Mouse (Mus musculus) liver, embryonic 11.5 days (tissue): ENCODE measurements around the gene Nav1. TPM values are rescaled to one million over a fixed set of nuclear protein-coding genes. Genes with fewer than 3 reads are reported as not detected.

Experiments
- ATAC-seq: fragments of 200-750 bp; cut with Nextera tagmentation; replicated peaks from 2 replicates; pipeline ENCODE4 v1.8.0; 2017; ENCODE audit warnings: moderate number of reproducible peaks, mild to moderate bottlenecking, moderate TSS enrichment, moderate library complexity; ENCODE audit not compliant: low FRiP score
- DNase-seq: peaks from one replicate; pipeline ENCODE4 v3.0.0-alpha.2; 2017; ENCODE audit warnings: low spot score
- H3K27ac ChIP-seq: fragments of 300-500 bp; sonication (generic); 2 replicates; pipeline ENCODE4 v1.5.1; 2014; ENCODE audit warnings: mild to moderate bottlenecking, low read depth, low read length, control low read depth
- H3K27me3 ChIP-seq: fragments of 300-500 bp; sonication (generic); replicated peaks from 2 replicates; pipeline ENCODE4 v1.6.1; 2014; ENCODE audit warnings: low read length, mixed read lengths; ENCODE audit not compliant: control insufficient read depth, insufficient read depth
- H3K36me3 ChIP-seq: fragments of 300-500 bp; sonication (generic); 2 replicates; pipeline ENCODE4 v1.6.1; 2014; ENCODE audit warnings: mild to moderate bottlenecking, low read length, moderate library complexity, mixed read lengths; ENCODE audit not compliant: control insufficient read depth, insufficient read depth
- H3K4me1 ChIP-seq: fragments of 300-500 bp; sonication (generic); replicated peaks from 2 replicates; pipeline ENCODE4 v1.6.1; 2014; ENCODE audit warnings: low read length, mixed read lengths; ENCODE audit not compliant: control insufficient read depth, insufficient read depth
- H3K4me2 ChIP-seq: fragments of 300-500 bp; sonication (generic); 2 replicates; pipeline ENCODE4 v1.6.1; 2014; ENCODE audit warnings: mild to moderate bottlenecking, control low read depth, moderate library complexity
- H3K4me3 ChIP-seq: fragments of 300-500 bp; sonication (generic); 2 replicates; pipeline ENCODE4 v1.5.1; 2014; ENCODE audit warnings: low read depth, low read length, control low read depth
- H3K9ac ChIP-seq: fragments of 300-500 bp; sonication (generic); 2 replicates; pipeline ENCODE4 v1.6.1; 2014; ENCODE audit warnings: low read depth, low read length, control low read depth
- H3K9me3 ChIP-seq: fragments of 300-500 bp; sonication (generic); 2 replicates; pipeline ENCODE4 v1.6.1; 2016; ENCODE audit warnings: low read length, inconsistent platforms, mixed read lengths; ENCODE audit not compliant: control insufficient read depth
- WGBS: fragments of 180-500 bp; shearing (Covaris S2); extraction: QIAGEN DNeasy Blood & Tissue Kit; methylation state at CpG from one replicate; pipeline ENCODE4 v1.1.7; 2014; 5-methylcytosine and 5-hydroxymethylcytosine counted together
- polyA plus RNA-seq: library from polyadenylated mRNA; unstranded; fragments of >200 nt; fragmentation: Nextera tagmentation; extraction: Ambion mirVana; gene quantifications from 2 replicates; pipeline ENCODE4 v1.2.1, GENCODE M21; 2014

Nav1 gene
- polyA plus RNA-seq, 1 experiment from 2014 or later, result 8.9 TPM

GRCm38 (mm10) chr1:135624646-135625045 is 17.6 kb upstream of the Nav1 start:
- peaks cover 4% of the 10 kb centered on the region; the same call in 1 of the 2 replicates for H3K4me1 ChIP-seq
- H3K27me3 ChIP-seq, result no peaks in the 10 kb centered on the region
- 73% methylated on average over 5 of the region's 5 CpGs for WGBS
- no peak overlapping the region for H3K27ac ChIP-seq
- H3K9me3 ChIP-seq, result no peaks in the 10 kb centered on the region
- H3K36me3 ChIP-seq, result no peaks in the 10 kb centered on the region
- ATAC-seq (no peak), DNase-seq (no peak)
- H3K9ac ChIP-seq, result no peak overlapping the region
- H3K4me2 ChIP-seq, result no peak overlapping the region
- H3K4me3 ChIP-seq, result no peak overlapping the region

- 77% methylated on average over 5 of the region's 5 CpGs for WGBS
- H3K4me2 ChIP-seq, result no peak overlapping the region
These were observed 16.0 kb upstream of the Nav1 start for GRCm38 (mm10) chr1:135623136-135623535.

GRCm38 (mm10) chr1:135621307-135621706 is 14.2 kb upstream of the Nav1 start:
- ATAC-seq, result no peak
- Histone ChIP-seq H3K4me3 (no peak overlapping the region), H3K9me3 (no peaks in the 10 kb centered on the region), H3K4me1 (peaks cover 6% of the 10 kb centered on the region; the same call in 1 of the 2 replicates), H3K4me2 (no peak overlapping the region), H3K27ac (no peak overlapping the region), H3K9ac (no peak overlapping the region), H3K27me3 (no peaks in the 10 kb centered on the region), H3K36me3 (no peaks in the 10 kb centered on the region)
- no peak for DNase-seq
- 69% methylated on average over 3 of the region's 3 CpGs for whole genome bisulfite sequencing

More at GRCm38 (mm10) chr1:135623136-135623535, 16.0 kb upstream of the Nav1 start:
- no peaks in the 10 kb centered on the region for H3K9me3 ChIP-seq
- H3K27ac ChIP-seq, result no peak overlapping the region
- DNase-seq, result no peak
- H3K4me1 ChIP-seq, result peaks cover 6% of the 10 kb centered on the region; the same call in 1 of the 2 replicates
- no peak overlapping the region for H3K9ac ChIP-seq
- H3K36me3 ChIP-seq, result no peaks in the 10 kb centered on the region
- H3K4me3 ChIP-seq, result no peak overlapping the region
- H3K27me3 ChIP-seq, result no peaks in the 10 kb centered on the region
- no peak for ATAC-seq

- H3K36me3 ChIP-seq, result no peaks in the 10 kb centered on the region
- H3K27me3 ChIP-seq, result no peaks in the 10 kb centered on the region
- H3K27ac ChIP-seq, result no peak overlapping the region
- DNase-seq (no peak), ATAC-seq (no peak)
- 5% methylated on average over 7 of the region's 7 CpGs for WGBS
- no peak overlapping the region for H3K4me2 ChIP-seq
- no peak overlapping the region for H3K9ac ChIP-seq
- H3K4me3 ChIP-seq, result no peak overlapping the region
- H3K4me1 ChIP-seq, result peaks cover 10% of the 10 kb centered on the region
- H3K9me3 ChIP-seq, result no peaks in the 10 kb centered on the region
These were observed 12.9 kb upstream of the Nav1 start for GRCm38 (mm10) chr1:135619932-135620391.

GRCm38 (mm10) chr1:135619130-135619529 is 12.0 kb upstream of the Nav1 start:
- WGBS, result 56% methylated on average over 7 of the region's 7 CpGs
- no peak overlapping the region; the same call in 1 of the 2 replicates for H3K27ac ChIP-seq
- H3K9me3 ChIP-seq, result no peaks in the 10 kb centered on the region
- no peaks in the 10 kb centered on the region for H3K27me3 ChIP-seq
- no peaks in the 10 kb centered on the region for H3K36me3 ChIP-seq
- no peak for ATAC-seq
- DNase-seq, result no peak
- no peak overlapping the region for H3K9ac ChIP-seq
- H3K4me2 ChIP-seq, result no peak overlapping the region
- H3K4me1 ChIP-seq, result peaks cover 10% of the 10 kb centered on the region
- no peak overlapping the region for H3K4me3 ChIP-seq

GRCm38 (mm10) chr1:135617344-135617743 is 10.2 kb upstream of the Nav1 start:
- Histone ChIP-seq H3K9me3 (no peaks in the 10 kb centered on the region), H3K4me3 (no peak overlapping the region), H3K4me2 (no peak overlapping the region), H3K9ac (no peak overlapping the region), H3K4me1 (peaks cover 10% of the 10 kb centered on the region), H3K27me3 (no peaks in the 10 kb centered on the region), H3K36me3 (no peaks in the 10 kb centered on the region), H3K27ac (no peak overlapping the region)
- WGBS, result 63% methylated on average over 3 of the region's 3 CpGs
- DNase-seq (no peak), ATAC-seq (no peak)

GRCm38 (mm10) chr1:135615715-135616641 is 8.9 kb upstream of the Nav1 start:
- no peak overlapping the region for H3K4me2 ChIP-seq
- 24% methylated on average over 20 of the region's 20 CpGs for WGBS

GRCm38 (mm10) chr1:135609621-135610020 is 2.5 kb upstream of the Nav1 start:
- no peak overlapping the region for H3K9ac ChIP-seq
- H3K27me3 ChIP-seq, result no peaks in the 10 kb centered on the region
- H3K27ac ChIP-seq, result no peak overlapping the region
- ATAC-seq (no peak), DNase-seq (no peak)
- H3K36me3 ChIP-seq, result peaks cover 2% of the 10 kb centered on the region; the same call in 1 of the 2 replicates
- no peak overlapping the region for H3K4me2 ChIP-seq
- no peaks in the 10 kb centered on the region for H3K4me1 ChIP-seq
- no peak overlapping the region for H3K4me3 ChIP-seq
- H3K9me3 ChIP-seq, result no peaks in the 10 kb centered on the region
- 83% methylated on average over 4 of the region's 4 CpGs for WGBS

More at GRCm38 (mm10) chr1:135615715-135616641, 8.9 kb upstream of the Nav1 start:
- ATAC-seq (no peak), DNase-seq (peak; percentile 71)
- no peak overlapping the region for H3K9ac ChIP-seq
- H3K4me1 ChIP-seq, result peaks cover 10% of the 10 kb centered on the region
- no peaks in the 10 kb centered on the region for H3K27me3 ChIP-seq
- H3K9me3 ChIP-seq, result no peaks in the 10 kb centered on the region
- no peaks in the 10 kb centered on the region for H3K36me3 ChIP-seq
- H3K27ac ChIP-seq, result no peak overlapping the region
- no peak overlapping the region for H3K4me3 ChIP-seq
